Mouse (Mus musculus) liver, postnatal 0 days (tissue): ENCODE results near the gene Pdx1. TPM values are rescaled to one million over a fixed set of nuclear protein-coding genes. Genes with fewer than 3 reads are reported as not detected.

Experiments used
- ATAC-seq: fragments of 200-750 bp; cut with Nextera tagmentation; 2 replicates; pipeline ENCODE4 v1.8.0; 2017; ENCODE audit warnings: mild to moderate bottlenecking, moderate library complexity
- DNase-seq: peaks from one replicate; pipeline ENCODE4 v3.0.0-alpha.2; 2016
- H3K27ac ChIP-seq: fragments of 300-500 bp; sonication (generic); 2 replicates; pipeline ENCODE4 v1.5.1; 2014; ENCODE audit warnings: antibody characterized with exemption, moderate library complexity, mild to moderate bottlenecking, low read depth
- H3K27me3 ChIP-seq: fragments of 300-500 bp; sonication (generic); 2 replicates; pipeline ENCODE4 v1.6.1; 2014; ENCODE audit warnings: low read length, control low read depth, mixed read lengths; ENCODE audit not compliant: insufficient read depth
- H3K36me3 ChIP-seq: fragments of 300-500 bp; sonication (generic); replicated peaks from 2 replicates; pipeline ENCODE4 v1.6.1; 2014; ENCODE audit warnings: mild to moderate bottlenecking, control low read depth, low read length, moderate library complexity, mixed read lengths; ENCODE audit not compliant: insufficient read depth
- H3K4me1 ChIP-seq: fragments of 300-500 bp; sonication (generic); 2 replicates; pipeline ENCODE4 v1.6.1; 2014; ENCODE audit warnings: antibody characterized with exemption, mild to moderate bottlenecking, control low read depth; ENCODE audit not compliant: insufficient read depth
- H3K4me2 ChIP-seq: fragments of 300-500 bp; sonication (generic); 2 replicates; pipeline ENCODE4 v1.6.1; 2014; ENCODE audit warnings: low read depth, mild to moderate bottlenecking, low read length, moderate library complexity, mixed read lengths
- H3K4me3 ChIP-seq: fragments of 300-500 bp; sonication (generic); 2 replicates; pipeline ENCODE4 v1.5.1; 2014; ENCODE audit warnings: low read depth, low read length
- H3K9ac ChIP-seq: fragments of 300-500 bp; sonication (generic); replicated peaks from 2 replicates; pipeline ENCODE4 v1.6.1; 2014; ENCODE audit warnings: mild to moderate bottlenecking, moderate library complexity
- H3K9me3 ChIP-seq: fragments of 300-500 bp; sonication (generic); 2 replicates; pipeline ENCODE4 v1.6.1; 2016; ENCODE audit warnings: mild to moderate bottlenecking, control low read depth, low read length, mixed read lengths
- CTCF ChIP-seq: sonication (generic); IDR thresholded peaks from 2 replicates; pipeline ENCODE4 v1.5.1; 2016; ENCODE audit warnings: antibody characterized with exemption, low read depth
- EP300 ChIP-seq: IDR thresholded peaks from 2 replicates; pipeline ENCODE4 v1.6.1; 2016; ENCODE audit warnings: antibody characterized with exemption, low read depth, mild to moderate bottlenecking
- WGBS: fragments of 180-500 bp; shearing (Covaris S2); extraction: QIAGEN DNeasy Blood & Tissue Kit; methylation state at CpG from one replicate; pipeline ENCODE4 v1.1.7; 2014; ENCODE audit not compliant: insufficient replicate concordance; 5-methylcytosine and 5-hydroxymethylcytosine counted together
- polyA plus RNA-seq: library from polyadenylated mRNA; unstranded; fragments of >200 nt; fragmentation: Nextera tagmentation; extraction: Ambion mirVana; gene quantifications from 2 replicates; pipeline ENCODE4 v1.2.1, GENCODE M21; 2015

The Pdx1 gene
- polyA plus RNA-seq, 1 experiment from 2014 or later: not detected

- Histone ChIP-seq H3K27ac (no peak overlapping the region), H3K36me3 (0 out of 2 replicates have a peak, but pooled peaks cover 5% of the 10 kb centered on the region), H3K4me2 (no peak overlapping the region), H3K4me1 (no peaks in the 10 kb centered on the region), H3K27me3 (peaks cover 76% of the 10 kb centered on the region), H3K9ac (no peak overlapping the region), H3K4me3 (no peak overlapping the region), H3K9me3 (no peaks in the 10 kb centered on the region)
- no peak for ATAC-seq
- WGBS: 9% methylated on average over 39 of the region's 39 CpGs
- no peak for TF ChIP-seq EP300
- no peak for TF ChIP-seq CTCF
- no peak for DNase-seq
These were observed 45.1 kb downstream of the Pdx1 start for GRCm38 (mm10) chr5:147314646-147315431.

DNA sequence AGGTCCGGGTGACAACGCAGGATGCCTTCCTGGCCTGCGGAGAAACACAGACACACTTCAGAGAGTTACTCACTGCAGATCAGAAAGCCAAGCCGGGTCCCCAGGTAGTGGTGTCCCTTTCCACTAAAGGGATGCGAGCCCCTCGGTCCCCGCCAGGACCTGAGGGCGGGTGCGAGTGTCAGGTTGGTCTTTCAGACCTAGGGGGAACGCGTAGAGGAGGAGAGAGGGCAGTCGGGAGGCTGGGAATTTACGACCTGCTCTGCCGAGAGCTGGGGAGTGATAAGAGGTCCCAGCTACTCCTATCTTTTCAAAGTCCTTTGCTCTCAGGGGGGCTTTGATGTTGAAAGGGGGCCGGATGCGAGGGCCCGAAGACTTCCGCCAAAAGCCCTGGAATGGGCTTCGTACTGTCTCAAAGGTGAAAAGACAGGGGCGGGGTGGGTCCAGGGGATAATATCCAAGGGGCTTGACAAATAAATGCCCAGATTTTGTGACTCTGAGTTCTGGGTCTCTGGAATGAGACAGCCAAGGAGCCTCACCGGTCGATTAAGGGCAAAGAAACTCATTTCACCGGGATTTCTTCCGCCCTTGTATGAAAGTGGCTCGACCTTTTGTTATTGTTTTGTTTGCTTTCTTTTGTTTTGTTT lies 45.8 kb downstream of the Pdx1 start:
- peaks cover 68% of the 10 kb centered on the region for H3K27me3 ChIP-seq

DNA sequence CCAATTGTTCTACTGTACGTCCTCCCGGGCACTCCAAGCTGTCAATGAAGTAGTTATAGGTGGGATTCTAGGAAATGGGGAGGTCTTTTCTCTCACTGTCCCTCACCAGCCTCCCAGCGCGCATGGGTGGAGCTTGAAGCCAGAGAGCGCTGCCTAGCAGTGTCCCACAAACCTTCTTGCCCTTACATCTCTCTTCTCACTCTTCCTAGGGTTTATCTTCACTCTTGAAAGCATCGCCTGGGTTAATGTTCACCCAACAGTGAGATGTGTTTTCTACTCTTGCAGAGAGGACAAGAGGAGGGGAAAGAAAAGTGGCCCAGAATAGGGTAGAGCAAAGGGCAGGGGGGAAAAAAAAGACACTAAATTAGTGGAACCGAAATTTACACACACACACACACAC lies 47.6 kb downstream of the Pdx1 start:
- WGBS: 10% methylated on average over 7 of the region's 7 CpGs
- H3K27ac ChIP-seq: no peak overlapping the region
- H3K4me1 ChIP-seq: no peaks in the 10 kb centered on the region
- ATAC-seq (no peak), DNase-seq (no peak)
- H3K4me3 ChIP-seq: no peak overlapping the region
- H3K4me2 ChIP-seq: peak overlapping the region; percentile 52; the same call in 1 of the 2 replicates
- peaks cover 51% of the 10 kb centered on the region for H3K27me3 ChIP-seq
- H3K9ac ChIP-seq: no peak overlapping the region
- no peak for TF ChIP-seq CTCF
- no peak for TF ChIP-seq EP300
- no peaks in the 10 kb centered on the region for H3K9me3 ChIP-seq
- H3K36me3 ChIP-seq: 0 out of 2 replicates have a peak, but pooled peaks cover 5% of the 10 kb centered on the region

More for the DNA sequence above, 45.8 kb downstream of the Pdx1 start:
- no peak overlapping the region for H3K9ac ChIP-seq
- H3K27ac ChIP-seq: no peak overlapping the region
- WGBS: 6% methylated on average over 25 of the region's 25 CpGs
- DNase-seq (no peak), ATAC-seq (no peak)
- H3K4me3 ChIP-seq: no peak overlapping the region
- H3K36me3 ChIP-seq: 0 out of 2 replicates have a peak, but pooled peaks cover 5% of the 10 kb centered on the region
- H3K9me3 ChIP-seq: no peaks in the 10 kb centered on the region
- H3K4me1 ChIP-seq: no peaks in the 10 kb centered on the region
- no peak for TF ChIP-seq EP300
- TF ChIP-seq CTCF: no peak
- no peak overlapping the region for H3K4me2 ChIP-seq

DNA sequence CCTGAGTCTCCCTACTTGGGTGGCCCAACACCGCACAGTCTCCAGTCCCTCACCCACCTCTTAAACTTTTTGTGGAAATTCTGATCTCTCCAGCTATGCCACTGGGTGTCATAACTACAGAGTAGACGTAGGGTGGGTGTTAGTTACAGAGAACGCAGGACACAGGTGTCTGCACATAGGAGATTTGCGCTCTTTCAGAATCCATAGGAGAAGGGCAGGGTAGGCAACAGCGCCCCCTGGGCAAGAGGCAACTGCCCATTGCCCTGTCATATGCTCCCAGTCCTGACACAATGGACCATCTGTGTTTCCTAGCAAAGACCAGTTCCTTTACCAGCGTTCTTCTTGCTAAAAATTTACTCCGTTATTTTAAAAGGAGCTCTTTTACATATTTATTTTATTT lies 48.2 kb downstream of the Pdx1 start:
- no peak for TF ChIP-seq EP300
- TF ChIP-seq CTCF: peak; percentile 57
- peak overlapping the region; percentile 52 for H3K4me2 ChIP-seq
- H3K27me3 ChIP-seq: peaks cover 45% of the 10 kb centered on the region
- no peak overlapping the region for H3K27ac ChIP-seq
- WGBS: 29% methylated on average over 7 of the region's 7 CpGs
- no peaks in the 10 kb centered on the region for H3K9me3 ChIP-seq
- ATAC-seq: no peak
- DNase-seq: no peak
- H3K4me1 ChIP-seq: no peaks in the 10 kb centered on the region
- H3K4me3 ChIP-seq: peak overlapping the region; percentile 15; the same call in 1 of the 2 replicates
- no peak overlapping the region for H3K9ac ChIP-seq
- H3K36me3 ChIP-seq: 0 out of 2 replicates have a peak, but pooled peaks cover 5% of the 10 kb centered on the region

DNA sequence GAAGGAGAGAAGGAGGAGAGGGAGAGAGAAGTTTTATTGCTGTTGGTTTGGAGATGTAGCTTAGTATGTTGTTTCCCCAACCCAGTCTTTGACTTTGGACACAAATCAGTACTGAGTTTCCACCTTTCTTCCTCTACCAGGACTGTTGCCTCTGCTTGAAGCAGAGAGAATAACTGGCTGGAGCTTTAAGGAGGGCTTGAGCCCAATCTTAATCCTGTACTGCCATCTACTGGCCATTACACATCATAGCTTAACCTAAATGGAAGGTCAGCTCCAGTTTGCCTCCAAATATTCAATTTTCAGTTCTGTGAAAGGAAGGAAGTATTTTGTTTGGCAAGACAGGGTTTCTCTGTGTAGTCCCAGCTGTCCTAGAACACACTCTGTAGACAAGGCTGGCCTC lies 49.9 kb downstream of the Pdx1 start:
- no peak overlapping the region for H3K9ac ChIP-seq
- DNase-seq: no peak
- H3K36me3 ChIP-seq: 0 out of 2 replicates have a peak, but pooled peaks cover 3% of the 10 kb centered on the region
- H3K4me1 ChIP-seq: no peaks in the 10 kb centered on the region
- no peaks in the 10 kb centered on the region for H3K9me3 ChIP-seq
- H3K27ac ChIP-seq: no peak overlapping the region
- H3K4me3 ChIP-seq: peak overlapping the region; percentile 43
- H3K27me3 ChIP-seq: peaks cover 28% of the 10 kb centered on the region
- H3K4me2 ChIP-seq: peak overlapping the region; percentile 62
- no peak for TF ChIP-seq EP300
- TF ChIP-seq CTCF: peak; percentile 86
- no peak for ATAC-seq

GRCm38 (mm10) chr5:147322183-147322582 lies 52.4 kb downstream of the Pdx1 start, which contains the start of gene Urad:
Urad (minus strand) TSS chr5:147322440.
- TF ChIP-seq CTCF (no peak), EP300 (peak; percentile 23; the same call in 1 of the 2 replicates)
- WGBS: 64% methylated on average over 8 of the region's 8 CpGs
- H3K4me3 ChIP-seq: peak within 1 kb of the TSS; percentile 43
- H3K4me2 ChIP-seq: peak within 1 kb of the TSS; percentile 62
- DNase-seq (peak; percentile 69), ATAC-seq (peak; percentile 90)
- peak within 1 kb of the TSS; percentile 13 for H3K9ac ChIP-seq
- H3K4me1 ChIP-seq: no peaks in the 10 kb centered on the region
- H3K27ac ChIP-seq: peak within 1 kb of the TSS; percentile 81
- H3K36me3 ChIP-seq: no peaks in the 10 kb centered on the region
- H3K27me3 ChIP-seq: 0 out of 2 replicates have a peak, but pooled peaks cover 4% of the 10 kb centered on the region
- H3K9me3 ChIP-seq: no peaks in the 10 kb centered on the region
